Mouse (Mus musculus): ENCODE measurements at regions not wholly inside any gene's neighbourhood (a gene's known extent, or its start where the extent isn't known, plus 50 kb on each side); places are given as distances from the start of the nearest gene placed in this dataset.

DNA sequence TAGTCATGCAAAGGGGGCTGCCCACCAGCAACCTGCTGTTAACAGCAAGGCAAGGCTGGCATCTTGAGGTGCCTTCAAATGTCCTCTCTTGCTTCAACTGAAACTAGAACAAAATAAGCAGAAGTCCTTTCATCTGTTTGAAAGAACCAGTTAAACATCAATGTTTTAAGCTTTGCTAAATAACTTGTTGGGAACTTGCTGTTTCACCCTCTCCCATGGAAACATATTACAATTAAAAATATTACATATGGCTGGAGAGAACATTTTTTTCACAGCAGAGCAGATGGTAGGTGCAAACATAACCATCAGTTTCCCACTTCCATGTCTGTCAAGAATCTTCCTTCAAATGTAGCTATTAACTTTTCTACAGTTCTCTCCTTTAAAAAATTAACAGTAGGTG is 225.5 kb downstream of the Plod2 start:
- H3K4me2 ChIP-seq (replicated peaks; ENCODE audit: low read depth): no peak overlapping the region
- DNase-seq (ENCODE audit: low spot score): no peak
- no peaks in the 10 kb centered on the region for H3K36me3 ChIP-seq (ENCODE audit: control insufficient read depth, insufficient read depth, low read length)
- no peak overlapping the region for H3K4me3 ChIP-seq (ENCODE audit: low read depth, low read length)
- TF ChIP-seq EP300 (optimal IDR thresholded peaks at IDR 0.05) (no peak), CTCF (IDR thresholded peaks at IDR 0.05; ENCODE audit: low read depth) (no peak)
- H3K9me3 ChIP-seq (ENCODE audit: control insufficient read depth, low read length): no peaks in the 10 kb centered on the region
- no peak overlapping the region for H3K9ac ChIP-seq (ENCODE audit: low read length)
- H3K4me1 ChIP-seq (replicated peaks; ENCODE audit: control insufficient read depth, insufficient read depth): no peaks in the 10 kb centered on the region
- no peaks in the 10 kb centered on the region for H3K27me3 ChIP-seq (ENCODE audit: control insufficient read depth, insufficient read depth, low read length)
- no peak overlapping the region for H3K27ac ChIP-seq (replicated peaks)
- ATAC-seq (ENCODE audit: low FRiP score, low TSS enrichment): no peak

DNA sequence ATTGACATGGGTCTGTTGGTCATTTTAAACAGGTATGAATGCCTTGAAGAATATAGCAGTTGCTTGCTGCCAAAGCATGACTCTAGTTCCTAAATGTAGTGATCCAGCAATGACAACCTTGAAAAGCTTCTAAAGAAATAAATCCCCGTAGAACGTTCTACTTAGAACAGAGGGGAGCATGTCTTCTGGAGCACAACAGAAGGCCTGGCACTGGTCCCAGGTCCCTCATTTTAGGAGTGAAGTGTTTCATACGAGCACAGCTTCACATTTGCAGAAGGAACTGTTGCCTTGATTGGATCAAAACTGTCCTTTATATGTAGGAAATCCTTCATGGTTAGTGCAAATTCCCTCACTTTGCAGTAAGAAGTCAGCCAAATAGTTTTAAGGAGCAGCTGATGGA is 226.4 kb downstream of the Plod2 start:
- H3K27me3 ChIP-seq (ENCODE audit: control insufficient read depth, insufficient read depth, low read length): no peaks in the 10 kb centered on the region
- DNase-seq (ENCODE audit: low spot score) (no peak), ATAC-seq (ENCODE audit: low FRiP score, low TSS enrichment) (no peak)
- no peak overlapping the region for H3K4me2 ChIP-seq (replicated peaks; ENCODE audit: low read depth)
- no peaks in the 10 kb centered on the region for H3K4me1 ChIP-seq (replicated peaks; ENCODE audit: control insufficient read depth, insufficient read depth)
- no peaks in the 10 kb centered on the region for H3K36me3 ChIP-seq (ENCODE audit: control insufficient read depth, insufficient read depth, low read length)
- WGBS: 56% methylated on average over 3 of the region's 3 CpGs
- no peak overlapping the region for H3K4me3 ChIP-seq (ENCODE audit: low read depth, low read length)
- H3K9ac ChIP-seq (ENCODE audit: low read length): no peak overlapping the region
- TF ChIP-seq EP300 (optimal IDR thresholded peaks at IDR 0.05) (no peak), CTCF (IDR thresholded peaks at IDR 0.05; ENCODE audit: low read depth) (no peak)
- H3K27ac ChIP-seq (replicated peaks): no peak overlapping the region
- H3K9me3 ChIP-seq (ENCODE audit: control insufficient read depth, low read length): no peaks in the 10 kb centered on the region

DNA sequence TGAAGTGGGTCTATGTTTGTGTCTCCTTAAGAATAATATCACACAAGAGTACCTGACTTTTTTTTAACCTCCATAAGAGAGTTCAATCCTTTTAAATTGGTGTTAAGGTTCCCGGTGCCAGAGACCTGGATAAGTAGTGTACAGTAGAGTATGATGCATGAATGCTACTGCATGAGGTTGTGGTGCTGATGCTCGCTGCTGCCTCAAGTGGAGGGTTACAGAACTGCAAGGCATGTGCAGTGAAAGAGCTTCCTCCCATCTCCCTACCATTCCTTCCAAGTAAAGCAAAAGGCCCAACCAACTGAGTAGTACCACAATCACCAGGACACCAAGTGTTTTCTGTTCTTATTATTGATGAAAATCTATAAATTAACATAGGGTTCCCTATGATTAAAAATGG is 227.5 kb downstream of the Plod2 start:
- Histone ChIP-seq H3K9ac (ENCODE audit: low read length) (no peak overlapping the region), H3K4me2 (replicated peaks; ENCODE audit: low read depth) (no peak overlapping the region), H3K27me3 (ENCODE audit: control insufficient read depth, insufficient read depth, low read length) (no peaks in the 10 kb centered on the region), H3K36me3 (ENCODE audit: control insufficient read depth, insufficient read depth, low read length) (no peaks in the 10 kb centered on the region), H3K4me3 (ENCODE audit: low read depth, low read length) (no peak overlapping the region), H3K27ac (replicated peaks) (no peak overlapping the region), H3K9me3 (ENCODE audit: control insufficient read depth, low read length) (no peaks in the 10 kb centered on the region), H3K4me1 (replicated peaks; ENCODE audit: control insufficient read depth, insufficient read depth) (no peaks in the 10 kb centered on the region)
- DNase-seq (ENCODE audit: low spot score) (peak; percentile 36), ATAC-seq (ENCODE audit: low FRiP score, low TSS enrichment) (no peak)
- TF ChIP-seq EP300 (optimal IDR thresholded peaks at IDR 0.05): no peak
- peak; percentile 77 for TF ChIP-seq CTCF (IDR thresholded peaks at IDR 0.05; ENCODE audit: low read depth)
- WGBS: 61% methylated on average over 2 of the region's 2 CpGs

DNA sequence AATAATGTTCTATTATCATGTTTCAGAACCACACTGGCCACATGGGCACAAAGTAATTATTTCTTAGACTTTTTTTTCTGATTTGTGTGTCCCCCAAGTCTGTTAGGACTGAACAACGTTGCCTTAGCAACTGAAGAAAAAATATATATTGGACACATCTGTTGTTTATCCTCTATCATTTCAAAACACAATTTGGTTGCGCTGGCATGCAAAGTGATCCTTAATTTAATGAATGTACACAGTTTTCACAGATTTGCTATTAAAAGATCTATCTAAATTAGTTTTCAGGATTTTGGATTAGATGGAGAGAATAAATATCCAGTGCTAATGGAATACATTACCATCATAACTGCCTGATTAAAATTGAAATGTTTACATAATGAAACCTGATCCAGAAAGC is 229.0 kb downstream of the Plod2 start:
- no peak overlapping the region for H3K27ac ChIP-seq (replicated peaks)
- H3K9ac ChIP-seq (ENCODE audit: low read length): no peak overlapping the region
- no peak for ATAC-seq (ENCODE audit: low FRiP score, low TSS enrichment)
- H3K4me2 ChIP-seq (replicated peaks; ENCODE audit: low read depth): no peak overlapping the region
- no peaks in the 10 kb centered on the region for H3K27me3 ChIP-seq (ENCODE audit: control insufficient read depth, insufficient read depth, low read length)
- H3K4me3 ChIP-seq (ENCODE audit: low read depth, low read length): no peak overlapping the region
- no peak for TF ChIP-seq CTCF (IDR thresholded peaks at IDR 0.05; ENCODE audit: low read depth)
- no peak for TF ChIP-seq EP300 (optimal IDR thresholded peaks at IDR 0.05)
- 66% methylated on average over 2 of the region's 2 CpGs for WGBS
- DNase-seq (ENCODE audit: low spot score): no peak
- no peaks in the 10 kb centered on the region for H3K4me1 ChIP-seq (replicated peaks; ENCODE audit: control insufficient read depth, insufficient read depth)
- no peaks in the 10 kb centered on the region for H3K36me3 ChIP-seq (ENCODE audit: control insufficient read depth, insufficient read depth, low read length)
- H3K9me3 ChIP-seq (ENCODE audit: control insufficient read depth, low read length): no peaks in the 10 kb centered on the region

DNA sequence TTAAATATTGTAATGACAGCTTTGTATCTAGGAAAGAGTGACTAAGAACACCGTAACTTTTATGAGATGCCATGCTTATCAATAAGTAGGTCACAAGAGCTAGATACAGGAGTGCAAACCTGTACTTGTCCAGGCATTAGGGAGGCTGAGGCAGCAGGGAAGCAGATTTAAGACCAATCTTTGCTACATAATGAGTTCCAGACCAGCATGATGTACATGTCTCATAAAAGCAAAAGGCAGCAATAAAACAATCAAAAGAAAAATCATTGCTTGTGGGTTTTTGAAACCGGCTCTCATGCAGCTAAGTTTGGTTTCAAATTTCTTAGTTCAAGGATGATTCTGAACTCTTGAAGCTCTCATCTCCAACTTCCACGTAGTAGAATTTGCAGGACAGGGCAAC is 229.7 kb downstream of the Plod2 start:
- Histone ChIP-seq H3K36me3 (ENCODE audit: control insufficient read depth, insufficient read depth, low read length) (no peaks in the 10 kb centered on the region), H3K9ac (ENCODE audit: low read length) (no peak overlapping the region), H3K27me3 (ENCODE audit: control insufficient read depth, insufficient read depth, low read length) (no peaks in the 10 kb centered on the region), H3K9me3 (ENCODE audit: control insufficient read depth, low read length) (no peaks in the 10 kb centered on the region), H3K4me1 (replicated peaks; ENCODE audit: control insufficient read depth, insufficient read depth) (no peaks in the 10 kb centered on the region), H3K4me3 (ENCODE audit: low read depth, low read length) (no peak overlapping the region), H3K27ac (replicated peaks) (no peak overlapping the region), H3K4me2 (replicated peaks; ENCODE audit: low read depth) (no peak overlapping the region)
- ATAC-seq (ENCODE audit: low FRiP score, low TSS enrichment): no peak
- TF ChIP-seq EP300 (optimal IDR thresholded peaks at IDR 0.05) (no peak), CTCF (IDR thresholded peaks at IDR 0.05; ENCODE audit: low read depth) (no peak)
- DNase-seq (ENCODE audit: low spot score): no peak
- WGBS: 59% methylated on average over 3 of the region's 3 CpGs

DNA sequence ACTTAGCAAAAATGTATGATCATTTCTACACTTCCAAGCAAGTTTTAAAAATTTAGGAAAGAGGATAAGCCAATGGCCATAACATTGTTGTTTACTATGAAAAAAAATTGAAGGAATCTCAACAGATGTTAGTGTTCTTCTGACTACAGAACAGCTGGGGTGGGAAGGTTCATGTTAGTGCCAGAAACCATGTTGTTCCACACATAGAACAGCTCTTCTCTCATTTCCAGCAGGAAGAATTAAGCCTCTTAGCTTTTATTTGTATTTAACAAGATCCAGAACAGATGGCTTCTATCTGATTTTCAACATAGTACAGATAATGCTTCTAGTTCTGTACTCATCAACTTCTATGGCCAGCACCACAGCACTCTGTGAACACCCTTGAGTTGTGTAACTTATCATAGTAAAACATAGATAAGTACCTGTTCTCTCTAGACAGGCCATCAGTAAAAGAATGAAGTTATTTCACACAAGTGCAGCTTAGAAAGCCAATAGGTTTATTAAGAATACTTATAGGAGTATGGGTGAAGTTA is 241.0 kb downstream of the Plod2 start:
- TF ChIP-seq EP300 (optimal IDR thresholded peaks at IDR 0.05) (no peak), CTCF (IDR thresholded peaks at IDR 0.05; ENCODE audit: low read depth) (no peak)

More for the DNA sequence above, 241.0 kb downstream of the Plod2 start:
- ATAC-seq (ENCODE audit: low FRiP score, low TSS enrichment): peak; percentile 56; the same call in 1 of the 2 replicates
- Histone ChIP-seq H3K27me3 (ENCODE audit: control insufficient read depth, insufficient read depth, low read length) (no peaks in the 10 kb centered on the region), H3K4me3 (ENCODE audit: low read depth, low read length) (no peak overlapping the region), H3K9ac (ENCODE audit: low read length) (no peak overlapping the region), H3K36me3 (ENCODE audit: control insufficient read depth, insufficient read depth, low read length) (no peaks in the 10 kb centered on the region), H3K27ac (replicated peaks) (no peak overlapping the region), H3K4me1 (replicated peaks; ENCODE audit: control insufficient read depth, insufficient read depth) (no peaks in the 10 kb centered on the region), H3K4me2 (replicated peaks; ENCODE audit: low read depth) (no peak overlapping the region), H3K9me3 (ENCODE audit: control insufficient read depth, low read length) (no peaks in the 10 kb centered on the region)
- DNase-seq (ENCODE audit: low spot score): no peak
